Mouse (Mus musculus): ENCODE results near the gene Ttll5. TPM values are rescaled to one million over a fixed set of nuclear protein-coding genes. Genes with fewer than 3 reads are reported as not detected.
A peak's percentile ranks its signal among the peaks of the same experiment; 100 is the strongest.

Gene Ttll5
- total RNA-seq, 4 experiments from 2014 or later = 12.8 to 20.7 (median 14.9) TPM

DNA sequence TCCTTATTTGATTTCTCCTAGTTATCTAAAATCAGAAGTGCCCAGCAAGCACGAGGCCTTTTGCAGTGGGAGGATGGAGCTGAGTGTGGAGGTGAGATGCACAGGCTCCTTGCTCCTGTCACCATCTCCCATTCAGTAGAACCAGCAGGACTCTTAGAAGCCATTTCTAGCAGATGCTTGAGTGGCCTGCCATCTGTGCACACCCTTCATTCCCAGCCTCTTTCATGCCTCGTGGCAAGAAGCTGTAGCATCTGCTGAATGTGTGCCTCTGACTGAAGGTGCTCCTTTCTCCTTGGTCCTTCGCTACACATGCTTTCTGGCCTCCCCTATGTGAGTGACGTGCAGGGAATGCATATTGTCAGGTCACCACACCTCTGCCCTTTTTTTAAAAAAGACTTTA, 143.9 kb downstream of the Ttll5 start:
- no peak for DNase-seq (ENCODE audit: low spot score)

DNA sequence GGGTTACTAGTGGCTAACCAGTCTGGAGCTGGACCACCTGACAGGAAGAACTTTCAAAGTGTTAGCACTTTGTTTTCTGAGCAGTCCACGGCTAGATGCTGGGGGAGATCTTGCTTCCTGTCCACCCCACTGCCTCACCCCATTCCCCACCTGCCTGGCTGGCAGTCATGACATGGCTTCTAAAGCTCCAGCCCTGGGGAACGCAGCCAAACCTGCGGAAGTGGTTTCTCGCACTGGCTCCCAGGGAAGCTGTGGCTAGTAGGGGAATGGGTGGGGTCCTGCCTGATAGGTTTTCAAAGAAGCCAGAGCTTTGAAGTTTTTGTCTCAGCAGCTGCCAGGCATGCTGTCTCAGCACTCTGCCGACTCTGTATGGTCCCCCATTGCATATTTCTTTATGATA, 145.1 kb downstream of the Ttll5 start:
- DNase-seq (ENCODE audit: low spot score) = no peak

DNA sequence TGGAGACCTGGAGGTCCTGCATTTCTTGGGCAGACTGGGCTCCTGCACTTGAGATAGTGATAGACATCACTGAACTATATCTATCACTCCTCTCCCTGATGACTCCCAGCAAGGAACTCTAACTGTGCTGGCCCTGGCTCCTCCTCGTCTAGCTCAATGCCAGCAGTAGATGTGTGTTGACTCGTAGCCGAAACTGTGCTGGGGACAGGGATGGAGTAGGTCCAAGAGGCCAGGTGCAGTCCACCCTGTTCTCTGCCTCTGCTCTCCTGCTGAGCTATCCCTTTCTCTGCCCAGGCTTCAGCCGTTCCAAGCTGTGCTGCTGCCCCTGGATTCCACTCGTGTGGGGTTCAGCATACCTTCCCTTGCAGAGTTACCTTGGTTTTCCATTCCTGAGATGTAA, 145.7 kb downstream of the Ttll5 start:
- no peak for DNase-seq (ENCODE audit: low spot score)

DNA sequence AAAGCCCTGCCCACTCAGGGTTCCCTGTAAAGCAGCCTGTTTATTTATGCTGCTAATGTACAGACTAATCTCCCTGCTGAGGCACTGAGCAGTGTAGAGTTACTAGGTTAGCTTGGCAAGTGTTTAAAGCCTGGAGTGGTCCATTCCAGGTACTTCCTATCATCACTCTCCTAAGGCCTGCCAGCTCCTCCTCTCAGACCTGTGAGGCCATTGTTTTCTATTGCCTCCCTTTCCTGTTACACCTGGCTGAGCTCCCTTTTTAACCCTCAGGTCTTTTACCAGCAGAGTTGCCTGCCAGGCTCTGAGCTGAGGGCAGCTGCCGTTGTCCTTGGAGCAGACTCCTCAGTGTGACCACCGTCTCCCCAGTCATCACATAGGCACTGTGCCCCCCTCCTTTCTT, 146.3 kb downstream of the Ttll5 start:
- DNase-seq (ENCODE audit: low spot score) = no peak

DNA sequence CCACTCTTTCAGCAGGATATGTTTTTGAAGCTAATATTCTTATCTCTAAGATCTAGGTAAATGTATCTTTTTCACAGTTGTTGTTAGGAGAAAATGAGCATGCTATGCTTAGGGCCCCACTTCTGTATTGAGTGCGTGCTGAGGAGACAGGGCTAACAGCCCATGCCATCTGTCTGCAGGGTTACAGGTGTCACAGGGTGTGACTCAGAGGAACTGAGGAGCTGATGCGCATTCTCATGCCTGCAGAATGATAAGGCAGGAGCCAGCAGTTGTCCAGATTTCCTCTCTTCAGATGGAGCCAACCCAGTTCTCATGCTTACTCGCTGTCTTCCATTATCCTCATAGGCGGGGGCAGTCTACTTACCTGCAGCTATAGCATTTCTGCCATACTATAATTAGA, 147.2 kb downstream of the Ttll5 start:
- no peak for DNase-seq (ENCODE audit: low spot score)

DNA sequence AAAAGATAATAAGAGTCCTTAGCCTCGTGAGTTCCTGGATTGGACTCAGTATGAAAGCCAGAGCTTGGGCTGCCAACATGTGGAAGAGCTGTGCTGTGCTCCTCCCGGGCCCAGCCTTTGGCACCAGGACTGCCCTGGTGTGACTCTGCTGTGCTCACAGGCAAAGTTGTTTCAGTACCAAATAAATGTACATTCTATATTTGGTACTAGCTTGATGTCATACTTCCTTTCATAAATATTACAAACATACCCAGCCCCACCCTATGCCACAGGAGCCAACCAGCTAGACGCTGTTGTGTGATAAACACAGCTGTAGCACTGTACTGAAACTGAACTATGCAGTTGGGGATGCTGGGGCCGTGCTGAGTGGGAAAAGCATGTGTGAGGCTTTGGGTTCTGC, 149.1 kb downstream of the Ttll5 start:
- no peak for DNase-seq (ENCODE audit: low spot score)

DNA sequence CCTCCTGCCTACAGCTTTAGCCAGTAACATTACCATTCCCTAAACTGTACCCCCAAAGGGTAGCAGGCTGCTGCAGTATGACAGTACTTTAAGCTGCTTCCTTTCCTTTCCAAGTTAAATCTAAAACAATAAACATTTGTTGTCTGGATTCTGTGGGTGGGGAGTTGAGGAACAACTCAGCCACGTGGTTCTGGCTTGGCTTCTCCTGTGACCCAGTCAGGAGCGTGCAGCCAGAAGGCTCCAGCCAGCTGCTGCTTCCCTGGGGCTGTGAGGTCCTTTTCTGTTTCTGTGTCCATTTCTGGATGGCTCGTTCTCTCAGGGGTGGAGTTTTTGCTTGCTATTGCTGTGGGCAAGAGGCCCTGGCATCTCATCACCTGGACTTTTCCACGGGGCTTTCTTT, 149.6 kb downstream of the Ttll5 start:
- peak; percentile 59 for DNase-seq (ENCODE audit: low spot score)

DNA sequence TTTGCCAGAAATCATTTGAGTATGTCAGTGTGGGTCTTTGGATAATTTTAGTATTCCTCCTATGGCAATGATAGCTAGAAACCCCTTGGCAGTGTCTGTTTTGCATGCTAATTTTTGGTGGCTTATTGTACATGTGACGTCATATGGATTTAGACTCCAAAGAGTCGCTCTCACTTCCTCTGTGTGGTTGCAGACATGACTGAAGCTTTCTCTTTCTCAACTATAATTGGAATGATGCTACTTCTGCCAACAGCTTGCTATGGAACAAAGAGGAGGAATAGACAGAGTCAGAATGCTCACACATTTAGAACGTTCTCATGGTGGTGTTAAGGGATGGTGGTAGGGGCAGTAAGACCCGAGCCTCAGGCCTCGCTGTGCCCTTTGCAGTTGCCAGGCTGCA, 155.5 kb downstream of the Ttll5 start:
- no peak for DNase-seq (ENCODE audit: low spot score)

DNA sequence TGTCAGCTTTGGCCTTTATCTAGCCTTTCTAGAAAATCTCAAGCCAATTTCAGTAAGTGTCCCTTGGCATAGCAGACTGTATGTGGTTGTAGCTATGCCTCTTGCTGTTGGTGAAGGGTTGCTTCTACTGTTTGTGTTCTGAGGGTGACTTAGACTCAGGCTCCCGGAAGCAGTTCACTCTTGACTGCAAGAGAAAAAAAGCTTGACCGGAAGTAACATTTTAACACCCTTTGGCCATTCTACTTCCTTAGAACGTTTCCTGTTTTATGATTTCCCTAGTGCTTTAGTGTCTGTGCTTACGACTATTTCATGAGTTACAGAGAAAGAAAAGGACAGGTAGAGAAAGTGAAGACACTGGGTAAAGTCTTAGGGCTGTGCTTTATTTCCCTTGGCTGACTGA, 161.1 kb downstream of the Ttll5 start:
- DNase-seq (ENCODE audit: low spot score) = no peak

DNA sequence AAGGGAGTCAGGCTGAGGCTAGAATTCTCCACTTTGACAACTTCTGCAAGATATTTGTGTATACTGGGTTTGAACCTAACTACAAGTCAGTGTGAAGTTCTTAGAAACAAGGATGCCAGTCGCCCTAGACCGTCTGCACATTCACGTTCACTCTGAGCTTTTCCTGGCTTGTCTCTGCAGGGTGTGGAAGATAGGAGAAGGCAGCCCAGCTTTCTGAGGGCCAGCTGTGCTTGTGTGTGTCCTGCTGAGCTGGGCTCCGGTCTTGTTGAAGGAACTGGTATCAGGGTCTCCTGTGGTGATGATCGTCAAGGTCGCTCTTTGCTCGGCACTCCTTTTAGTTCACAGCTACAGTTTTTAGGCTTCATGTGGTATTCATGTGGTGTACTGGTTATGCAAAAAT, 161.6 kb downstream of the Ttll5 start:
- no peak for DNase-seq (ENCODE audit: low spot score)

DNA sequence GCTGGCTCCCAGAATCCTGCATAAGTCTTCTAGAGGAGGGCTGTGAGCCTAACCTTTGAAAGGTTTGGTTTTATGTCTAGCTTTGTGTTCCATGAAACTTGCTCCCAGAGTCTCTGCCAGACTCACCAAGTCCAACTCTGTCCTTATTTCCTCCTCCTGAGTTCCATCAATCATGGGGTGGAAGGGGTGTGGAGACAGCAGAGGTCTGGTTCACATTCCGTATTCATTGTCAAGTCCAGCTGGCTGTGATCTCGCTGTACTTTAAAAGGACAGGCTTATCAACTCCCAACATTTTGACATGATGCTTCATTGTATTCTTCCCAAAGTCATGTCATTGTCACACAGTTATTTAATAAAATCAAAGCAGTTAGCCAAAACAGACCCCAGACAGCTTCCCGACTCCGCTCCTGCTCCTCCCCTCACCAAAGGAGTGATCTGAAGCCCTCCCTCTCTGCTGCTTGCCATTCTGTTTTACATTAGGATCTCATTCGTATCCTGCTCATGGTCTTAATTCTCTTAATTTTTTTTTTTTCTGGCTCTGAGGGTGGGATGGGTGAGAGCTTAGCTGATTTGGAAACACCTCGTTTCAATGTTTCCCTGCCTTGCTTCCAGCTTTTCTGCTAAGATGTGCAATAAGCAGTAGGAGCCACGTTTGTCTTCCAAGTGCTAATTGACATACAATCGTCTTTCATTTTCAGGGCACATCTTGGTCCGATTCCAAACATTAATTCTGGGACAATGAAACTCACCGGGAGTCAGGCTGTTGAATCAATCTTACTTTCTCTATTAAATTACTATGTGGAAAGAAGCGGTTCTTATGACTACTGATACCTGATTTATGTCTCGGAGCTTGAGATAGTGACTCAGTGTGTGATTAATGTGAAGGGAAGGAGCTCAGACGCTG, 162.3 kb downstream of the Ttll5 start:
- DNase-seq (ENCODE audit: low spot score) = no peak

DNA sequence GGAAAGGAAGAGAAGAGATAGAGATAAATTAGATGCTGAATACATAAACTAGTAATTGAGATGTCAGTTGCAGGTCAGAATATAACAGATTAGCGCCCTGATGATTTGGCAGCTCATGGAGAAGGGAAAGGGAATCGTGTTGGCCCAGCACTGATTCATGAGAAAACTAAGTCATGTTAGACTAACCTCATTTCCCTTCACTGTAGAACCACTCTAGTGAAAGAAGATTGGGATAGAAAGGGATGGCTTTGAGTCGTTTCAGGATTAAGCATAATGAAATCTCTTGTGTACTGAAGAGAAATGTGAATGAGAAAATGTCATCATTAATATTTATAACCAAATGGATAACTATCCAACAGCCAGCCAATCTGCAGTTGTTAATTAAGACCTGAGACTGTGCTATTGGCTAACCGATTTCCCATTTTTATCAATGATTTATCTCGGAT, 163.0 kb downstream of the Ttll5 start:
- no peak for DNase-seq (ENCODE audit: low spot score)

DNA sequence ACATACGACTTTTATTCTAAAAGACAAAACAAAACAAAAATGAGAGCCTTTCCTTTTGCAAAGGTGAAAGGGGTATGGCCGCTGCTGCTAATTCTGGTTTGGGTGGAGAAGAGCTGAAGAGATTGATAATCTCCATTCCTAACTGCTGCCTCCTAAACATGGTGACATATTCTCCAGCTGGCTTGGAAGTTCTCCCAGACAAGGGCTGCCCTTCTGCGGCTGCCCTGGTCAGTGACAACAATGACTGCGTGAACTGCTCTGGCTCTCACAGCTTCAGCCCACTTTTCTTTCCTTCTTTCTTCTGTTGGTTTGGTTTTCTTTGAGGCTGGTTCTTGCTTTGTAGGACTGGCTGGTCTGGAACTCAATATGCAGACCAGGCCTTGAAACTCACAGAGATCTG, 163.7 kb downstream of the Ttll5 start:
- no peak for DNase-seq (ENCODE audit: low spot score)

DNA sequence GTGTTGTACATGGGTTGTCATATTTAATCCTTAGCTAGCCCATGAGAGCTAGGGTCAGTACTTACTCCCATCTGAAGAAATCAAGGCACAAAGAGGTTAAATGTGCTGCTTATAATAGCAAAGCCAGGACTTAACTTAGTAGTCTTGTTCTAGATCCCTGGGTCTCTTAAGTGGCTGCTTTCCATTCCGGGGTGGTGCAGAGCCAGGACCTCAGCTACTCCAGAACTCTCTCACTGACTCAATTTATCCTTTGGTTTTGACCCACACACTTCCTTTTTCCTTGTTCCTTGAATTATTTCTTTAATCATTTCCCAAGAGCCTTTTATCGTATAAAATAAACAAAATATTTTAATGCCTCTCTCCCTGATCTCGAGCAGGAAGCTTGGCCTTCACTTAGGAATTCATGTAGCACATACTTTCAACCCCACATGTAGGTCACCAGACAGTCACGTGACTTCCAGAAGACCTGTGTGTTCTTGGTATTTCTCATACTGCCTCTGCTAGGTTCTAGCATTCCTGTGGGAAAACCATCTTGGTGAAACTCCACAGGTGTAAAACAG, 164.4 kb downstream of the Ttll5 start:
- DNase-seq (ENCODE audit: low spot score) = no peak

DNA sequence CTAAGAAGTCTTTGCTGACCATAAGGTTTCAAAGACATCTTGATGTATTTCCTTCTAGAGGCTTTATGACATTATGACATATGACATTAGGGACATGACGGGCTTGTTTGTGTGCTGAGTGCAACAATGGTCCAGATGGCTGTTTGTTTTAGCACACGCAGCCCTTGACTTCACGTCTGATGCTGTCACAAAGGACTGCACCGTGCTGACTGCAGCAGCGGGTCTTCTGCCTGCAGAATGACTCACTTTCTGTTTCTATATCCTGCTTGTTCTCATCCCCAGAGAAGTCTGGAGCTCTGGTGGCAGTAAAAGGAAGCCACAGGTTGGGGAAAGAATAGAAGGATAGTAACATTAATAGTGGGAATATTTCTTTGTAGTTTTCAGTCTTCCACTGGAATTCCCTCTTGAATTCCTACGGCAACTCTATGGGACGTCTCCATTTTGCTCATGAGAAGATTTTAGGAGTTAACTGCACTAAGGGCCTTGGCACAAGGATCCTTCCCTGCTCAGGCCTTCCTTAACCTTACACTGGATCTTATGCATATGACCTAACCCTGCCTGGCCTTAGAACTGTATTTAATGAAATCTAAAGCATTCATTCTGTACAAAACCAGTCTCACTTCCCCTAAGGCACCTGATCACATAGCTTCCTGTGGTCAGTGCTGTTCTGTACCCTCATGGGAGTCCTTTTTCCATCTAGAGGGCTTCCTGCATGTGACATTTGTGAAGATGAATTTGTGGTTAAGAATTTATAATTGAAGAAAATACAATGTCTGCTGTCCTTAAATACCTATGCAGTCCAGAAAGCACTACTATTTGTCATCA, 167.8 kb downstream of the Ttll5 start:
- DNase-seq (ENCODE audit: low spot score) = no peak

DNA sequence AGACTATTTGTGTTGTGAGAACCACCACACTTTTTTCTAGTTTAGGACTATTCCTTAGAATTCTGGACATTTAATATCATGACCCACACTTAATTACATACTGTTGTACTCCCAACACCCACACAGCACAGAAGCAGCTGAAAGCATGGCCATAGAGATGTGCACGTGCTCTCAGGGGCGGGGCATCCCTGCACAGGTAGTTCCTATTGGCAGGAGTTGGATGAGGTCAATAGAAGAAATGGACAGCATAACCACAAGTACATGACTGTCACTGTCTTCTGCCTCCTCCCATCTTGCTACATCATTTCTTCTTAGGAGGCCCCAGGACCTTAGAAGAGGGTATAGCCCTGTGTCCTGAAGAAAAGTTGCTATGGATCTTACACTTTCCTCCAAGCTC, 168.4 kb downstream of the Ttll5 start:
- no peak for DNase-seq (ENCODE audit: low spot score)

DNA sequence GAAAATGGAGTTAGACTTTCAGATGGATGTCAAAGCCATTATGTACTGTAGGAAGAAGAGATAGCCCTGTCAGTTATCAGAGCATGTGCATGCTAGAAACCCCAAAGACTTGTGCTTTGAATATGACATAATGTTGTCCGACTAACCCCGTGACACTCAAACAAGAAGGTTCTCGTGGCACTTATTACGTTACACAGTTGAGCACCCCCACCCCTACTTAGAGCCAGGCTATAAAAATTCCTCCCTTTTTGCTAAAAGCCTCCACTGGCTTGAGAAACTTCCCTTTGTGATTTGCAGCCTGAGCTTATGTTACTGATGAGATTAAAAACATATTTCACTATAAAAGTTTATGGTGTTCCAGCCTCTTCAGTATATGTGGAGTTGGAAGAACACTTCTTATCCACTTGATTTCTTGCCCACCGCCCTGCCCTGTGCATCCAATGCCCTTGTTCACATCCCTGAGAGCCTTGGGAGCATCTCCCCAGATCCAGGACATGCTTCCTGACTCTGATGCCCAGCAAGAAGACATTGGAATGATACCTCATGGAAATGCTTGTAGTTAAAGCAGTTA, 169.4 kb downstream of the Ttll5 start:
- DNase-seq (ENCODE audit: low spot score) = no peak

DNA sequence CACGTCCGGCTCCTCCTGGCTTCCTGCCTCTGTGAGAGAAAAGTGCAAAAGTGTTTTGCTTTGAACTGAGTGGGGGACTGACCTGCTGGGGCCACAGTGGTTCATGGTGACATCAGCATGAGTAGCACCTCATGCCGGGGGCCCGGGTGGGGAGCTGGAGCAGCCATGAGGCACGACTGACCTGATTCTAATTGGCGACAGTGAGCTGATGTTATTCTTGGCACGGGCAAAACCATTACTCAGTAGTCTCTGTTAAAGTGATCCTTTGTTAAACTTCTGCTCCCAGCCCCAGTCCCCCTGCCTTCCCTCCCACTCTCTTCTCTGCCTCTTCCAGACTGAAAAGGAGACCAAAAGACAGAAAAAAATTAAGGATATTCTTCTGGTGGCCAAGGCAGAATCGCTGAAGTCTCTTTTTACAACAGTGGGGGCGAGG, 176.2 kb downstream of the Ttll5 start:
- DNase-seq (ENCODE audit: low spot score) = peak; percentile 66

DNA sequence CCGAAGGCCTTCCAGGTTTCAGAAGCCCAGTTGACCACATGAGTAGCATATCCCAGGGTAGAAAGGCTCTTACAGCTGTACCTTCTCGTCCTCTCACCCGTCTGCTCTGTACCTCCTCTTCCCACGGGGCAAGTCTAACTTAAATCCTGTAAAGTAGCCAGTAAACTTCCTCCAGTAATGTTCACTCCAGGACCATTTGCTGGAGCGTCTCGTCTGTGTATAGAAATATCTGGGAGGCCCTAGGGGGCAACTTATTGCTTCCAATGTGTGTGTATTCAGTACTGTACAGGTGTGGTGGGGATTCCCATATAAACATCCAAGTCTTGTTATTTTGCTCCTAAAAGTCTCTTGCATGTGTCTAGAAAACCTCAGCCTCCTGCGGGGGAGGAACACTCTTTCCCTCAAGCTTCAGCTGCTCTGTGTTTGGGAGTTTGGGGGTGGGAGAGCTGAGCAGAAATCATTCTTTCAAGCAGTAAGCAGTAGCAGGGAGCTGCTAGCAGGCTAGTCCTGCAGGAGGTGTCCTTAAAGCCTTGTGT, 176.7 kb downstream of the Ttll5 start:
- no peak for DNase-seq (ENCODE audit: low spot score)

DNA sequence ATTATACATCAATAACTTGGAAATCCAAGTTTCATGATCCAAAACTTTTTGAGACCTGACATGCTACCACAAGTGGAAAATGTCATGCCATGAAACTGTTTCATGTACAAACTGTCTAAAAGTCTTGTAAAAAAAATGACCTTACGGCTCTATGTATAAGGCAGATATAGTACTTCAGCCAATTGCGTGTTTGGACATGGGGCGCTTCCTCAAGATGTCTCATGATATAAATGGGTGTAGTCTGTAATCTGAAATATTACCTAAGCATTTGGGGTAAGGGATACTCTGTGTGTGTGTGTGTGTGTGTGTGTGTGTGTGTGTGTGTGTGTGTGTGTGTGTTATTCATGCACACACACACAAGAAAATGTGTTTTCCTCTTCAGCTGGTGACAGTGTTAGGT, 180.2 kb downstream of the Ttll5 start:
- DNase-seq (ENCODE audit: low spot score) = no peak

DNA sequence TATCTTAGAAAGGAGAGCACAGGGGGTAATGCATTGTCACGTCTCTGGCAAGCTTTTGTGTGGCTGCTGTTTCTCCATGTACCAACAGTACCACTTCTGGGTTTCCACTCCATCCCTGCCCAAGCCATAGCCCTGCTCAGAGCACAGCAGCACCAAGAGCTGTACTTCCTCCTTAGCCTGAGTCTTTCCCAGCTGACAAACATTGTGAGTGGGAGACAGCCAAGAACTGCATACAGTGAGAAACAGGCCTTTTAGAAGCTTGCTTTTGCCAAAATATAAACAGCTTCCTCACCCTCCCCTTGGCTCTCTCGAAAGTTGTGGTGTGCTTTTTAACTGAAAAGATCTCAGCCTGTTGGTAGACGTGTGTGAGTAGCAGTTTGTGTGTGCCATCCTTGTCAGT, 182.9 kb downstream of the Ttll5 start:
- DNase-seq (ENCODE audit: low spot score) = no peak

DNA sequence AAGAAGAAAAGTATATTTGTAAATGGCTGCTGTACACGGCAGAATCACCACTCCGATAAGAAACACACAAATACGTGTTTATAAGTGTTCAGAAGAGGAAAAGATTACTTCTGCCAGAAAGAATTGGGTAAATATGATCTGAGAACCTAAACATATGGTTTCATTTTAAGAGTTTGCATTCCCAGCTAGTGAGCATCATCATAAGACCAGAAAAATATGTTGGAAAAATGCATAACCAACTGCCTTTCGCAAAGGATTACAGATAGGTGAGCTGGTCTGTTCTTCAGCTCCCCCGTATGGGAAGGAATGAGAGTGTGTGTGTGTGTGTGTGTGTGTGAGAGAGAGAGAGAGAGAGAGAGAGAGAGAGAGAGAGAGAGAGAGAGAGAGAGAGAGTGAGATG, 186.2 kb downstream of the Ttll5 start:
- DNase-seq (ENCODE audit: low spot score) = no peak
